Mouse (Mus musculus): ENCODE measurements at regions not wholly inside any gene's neighbourhood (a gene's known extent, or its start where the extent isn't known, plus 50 kb on each side); places are given as distances from the start of the nearest gene placed in this dataset.

- DNase-seq (ENCODE audit: low spot score), result no peak
Measured at GRCm38 (mm10) chr7:70117930-70118922, 248.3 kb downstream of the Nr2f2 start.

GRCm38 (mm10) chr7:70109013-70109412 is 257.5 kb downstream of the Nr2f2 start:
- no peak for DNase-seq (ENCODE audit: low spot score)

GRCm38 (mm10) chr7:70105024-70105423 is 261.5 kb downstream of the Nr2f2 start:
- no peak for DNase-seq (ENCODE audit: low spot score)

- no peak for DNase-seq (ENCODE audit: low spot score)
Measured at GRCm38 (mm10) chr7:70104486-70104885, 262.0 kb downstream of the Nr2f2 start.

GRCm38 (mm10) chr7:70103680-70104079 is 262.9 kb downstream of the Nr2f2 start:
- no peak for DNase-seq (ENCODE audit: low spot score)

GRCm38 (mm10) chr7:70099001-70099400 is 267.5 kb downstream of the Nr2f2 start:
- DNase-seq (ENCODE audit: low spot score), result no peak

- DNase-seq (ENCODE audit: low spot score), result no peak
Measured at GRCm38 (mm10) chr7:70093916-70094784, 272.4 kb downstream of the Nr2f2 start.

- DNase-seq (ENCODE audit: low spot score), result no peak
Measured at GRCm38 (mm10) chr7:70092089-70092488, 274.4 kb downstream of the Nr2f2 start.

GRCm38 (mm10) chr7:70089121-70089520 is 277.4 kb downstream of the Nr2f2 start:
- DNase-seq (ENCODE audit: low spot score), result no peak

GRCm38 (mm10) chr7:70069662-70070061 is 296.9 kb downstream of the Nr2f2 start:
- DNase-seq (ENCODE audit: low spot score), result no peak

GRCm38 (mm10) chr7:70067828-70068719 is 298.5 kb downstream of the Nr2f2 start:
- no peak for DNase-seq (ENCODE audit: low spot score)

GRCm38 (mm10) chr7:70067071-70067470 is 299.5 kb downstream of the Nr2f2 start:
- no peak for DNase-seq (ENCODE audit: low spot score)

GRCm38 (mm10) chr7:70066448-70066847 is 300.1 kb downstream of the Nr2f2 start:
- DNase-seq (ENCODE audit: low spot score), result no peak

GRCm38 (mm10) chr7:70065471-70066130 is 300.9 kb downstream of the Nr2f2 start:
- no peak for DNase-seq (ENCODE audit: low spot score)

GRCm38 (mm10) chr7:70047415-70047753 is 319.2 kb downstream of the Nr2f2 start:
- no peak for DNase-seq (ENCODE audit: low spot score)

- no peak for DNase-seq (ENCODE audit: low spot score)
Measured at GRCm38 (mm10) chr7:70046691-70047414, 319.7 kb downstream of the Nr2f2 start.

GRCm38 (mm10) chr7:70037011-70037410 is 329.5 kb downstream of the Nr2f2 start:
- no peak for DNase-seq (ENCODE audit: low spot score)

- no peak for DNase-seq (ENCODE audit: low spot score)
Measured at GRCm38 (mm10) chr7:70032857-70033256, 333.7 kb downstream of the Nr2f2 start.

GRCm38 (mm10) chr7:70029311-70029710 is 337.2 kb downstream of the Nr2f2 start:
- DNase-seq (ENCODE audit: low spot score), result no peak

- DNase-seq (ENCODE audit: low spot score), result no peak
Measured at GRCm38 (mm10) chr7:70025527-70025926, 341.0 kb downstream of the Nr2f2 start.
